Mouse (Mus musculus) CH12.LX (cell line): ENCODE data around the gene Popdc2.

Experiments used
- CHD2 ChIP-seq: IDR thresholded peaks from 2 replicates; pipeline ENCODE4 v1.6.1; 2011; ENCODE audit warnings: low read length, improper control_type of control experiment
- CTCF ChIP-seq, 2 experiments: IDR thresholded peaks in 1 of 2; conservative IDR thresholded peaks in 1 of 2; 2 replicates each; pipeline ENCODE4 v1.5.1; 2011 to 2012; ENCODE audit warnings: low read depth in 2 of 2, low read length in 2 of 2, improper control_type of control experiment in 1 of 2, inconsistent platforms in 1 of 2, mild to moderate bottlenecking in 1 of 2, moderate library complexity in 1 of 2
- EP300 ChIP-seq: IDR thresholded peaks from 2 replicates; pipeline ENCODE4 v1.6.1; 2011; ENCODE audit warnings: low read length, improper control_type of control experiment
- GABPA ChIP-seq: IDR thresholded peaks from 2 replicates; pipeline ENCODE4 v1.6.1; 2012; ENCODE audit warnings: low read depth, low read length, improper control_type of control experiment, inconsistent platforms; ENCODE audit not compliant: insufficient replicate concordance
- HCFC1 ChIP-seq: IDR thresholded peaks from 2 replicates; pipeline ENCODE4 v1.6.1; 2012; ENCODE audit warnings: low read depth, mild to moderate bottlenecking, inconsistent platforms, low read length, improper control_type of control experiment
- IRF4 ChIP-seq: IDR thresholded peaks from 2 replicates; pipeline ENCODE4 v1.6.1; 2014; ENCODE audit warnings: low read depth, mild to moderate bottlenecking, inconsistent platforms, low read length, improper control_type of control experiment
- JUND ChIP-seq: conservative IDR thresholded peaks from 2 replicates; pipeline ENCODE4 v1.6.1; 2011; ENCODE audit warnings: low read depth, low read length, improper control_type of control experiment
- MXI1 ChIP-seq: IDR thresholded peaks from 2 replicates; pipeline ENCODE4 v1.6.1; 2011; ENCODE audit warnings: mild to moderate bottlenecking, low read depth, low read length, improper control_type of control experiment
- MYC ChIP-seq: IDR thresholded peaks from 2 replicates; pipeline ENCODE4 v1.6.1; 2011; ENCODE audit warnings: low read depth, mild to moderate bottlenecking, improper control_type of control experiment, low read length
- NELFE ChIP-seq: IDR thresholded peaks from 2 replicates; pipeline ENCODE4 v1.6.1; 2011; ENCODE audit warnings: low read depth, low read length, improper control_type of control experiment
- POLR2A ChIP-seq: IDR thresholded peaks from 2 replicates; pipeline ENCODE4 v1.6.1; 2011; ENCODE audit warnings: low read depth, mild to moderate bottlenecking, improper control_type of control experiment, low read length
- SIN3A ChIP-seq: IDR thresholded peaks from 2 replicates; pipeline ENCODE4 v1.6.1; 2012; ENCODE audit warnings: low read length, improper control_type of control experiment, inconsistent platforms
- ZMIZ1 ChIP-seq: IDR thresholded peaks from 2 replicates; pipeline ENCODE4 v1.6.1; 2012; ENCODE audit warnings: low read depth, mild to moderate bottlenecking, inconsistent platforms, low read length, improper control_type of control experiment

- TF ChIP-seq CTCF (conservative IDR thresholded peaks at IDR 0.05 in 1 of 2, IDR thresholded peaks at IDR 0.05 in 1 of 2; ENCODE audit: low read depth in 2 of 2, low read length in 2 of 2) (no peak), POLR2A (no peak), ZMIZ1 (no peak), GABPA (no peak), JUND (no peak), IRF4 (no peak), MXI1 (no peak), SIN3A (no peak), CHD2 (no peak), EP300 (no peak), MYC (no peak), NELFE (no peak), HCFC1 (no peak)
These were observed 37.7 kb upstream of the Popdc2 start for GRCm38 (mm10) chr16:38324311-38324710.
